Mouse (Mus musculus): ENCODE measurements around the gene Tes.

- TF ChIP-seq EP300 (IDR thresholded peaks at IDR 0.05; ENCODE audit: insufficient read depth, low read depth, low read length) (no peak), CTCF (IDR thresholded peaks at IDR 0.05) (no peak)
These were observed 2.6 kb upstream of the Tes start for GRCm38 (mm10) chr6:17062366-17062765.

Data from heart, adult 2 months (tissue).